Mouse (Mus musculus) spleen, postnatal 14 days (tissue): ENCODE results near the gene Gm16405.
"Not testable (repeated sequence)": the region's sequence is repeated elsewhere in the genome, so short reads cannot be mapped to it uniquely, and the experiment has no call there.

Experiments used
- DNase-seq, 2 experiments: peaks; one replicate each; pipeline ENCODE4 v3.0.0; 2021 to 2022; ENCODE audit warnings: low spot score in 2 of 2

Gm16405 gene

DNA sequence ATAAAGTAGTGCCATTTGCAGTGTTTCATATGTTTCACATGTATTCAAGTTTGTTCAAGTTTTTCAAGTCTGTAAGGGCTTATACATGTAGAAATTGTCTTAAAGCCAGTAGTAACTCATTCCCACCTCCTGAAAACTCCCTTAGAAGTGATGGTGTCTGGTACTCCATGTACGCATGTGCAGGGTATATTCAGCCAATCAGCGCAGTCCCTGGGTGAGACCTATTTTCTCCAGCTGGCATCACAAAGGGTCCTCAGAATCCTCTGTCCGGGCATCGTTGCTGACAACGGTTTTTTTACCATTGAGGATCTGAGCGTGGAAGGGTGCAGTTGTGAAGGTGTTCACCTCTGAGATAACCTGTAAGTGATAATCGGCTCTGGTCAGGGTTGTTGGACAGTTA lies at the start of gene Gm16405:
TSS of gene Gm16405 (plus strand) at position 301 of the 400 bp plus-strand sequence.
- not testable (repeated sequence) for DNase-seq
